Mouse (Mus musculus) monocyte, adult 59 days (primary cell): ENCODE data around the gene Mcu. TPM values are rescaled to one million over a fixed set of nuclear protein-coding genes. Genes with fewer than 3 reads are reported as not detected.

Source experiments
- total RNA-seq, 2 experiments: library from RNA; stranded (reverse); gene quantifications; one replicate each; pipeline ENCODE4 v1.2.4; 2023

Mcu gene
- total RNA-seq: 10 to 100 TPM; 21.7 to 22.5 TPM

DNA sequence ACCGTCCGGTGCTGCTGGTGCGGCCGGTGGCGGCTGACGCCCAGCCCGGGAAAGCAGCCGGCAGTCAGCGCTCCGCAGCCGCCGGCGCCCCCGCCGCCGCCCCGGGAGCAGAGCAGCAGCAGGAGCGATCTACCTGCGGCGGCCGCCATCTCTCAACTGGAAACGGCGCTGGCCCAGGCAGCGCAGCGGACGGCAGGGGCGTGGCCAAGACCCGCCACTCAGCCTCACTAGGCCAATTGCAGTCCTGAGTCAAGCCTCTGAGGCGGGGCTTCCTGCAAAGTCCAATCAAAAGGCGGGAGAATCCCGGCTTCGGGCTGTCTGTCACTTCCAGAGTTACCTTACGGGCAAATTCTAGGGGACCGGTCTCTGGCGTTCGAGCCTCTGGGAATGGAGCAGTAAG, at the start of gene Mcu:
TSS of gene Mcu (minus strand) at position 171 of the 400 bp plus-strand sequence.

DNA sequence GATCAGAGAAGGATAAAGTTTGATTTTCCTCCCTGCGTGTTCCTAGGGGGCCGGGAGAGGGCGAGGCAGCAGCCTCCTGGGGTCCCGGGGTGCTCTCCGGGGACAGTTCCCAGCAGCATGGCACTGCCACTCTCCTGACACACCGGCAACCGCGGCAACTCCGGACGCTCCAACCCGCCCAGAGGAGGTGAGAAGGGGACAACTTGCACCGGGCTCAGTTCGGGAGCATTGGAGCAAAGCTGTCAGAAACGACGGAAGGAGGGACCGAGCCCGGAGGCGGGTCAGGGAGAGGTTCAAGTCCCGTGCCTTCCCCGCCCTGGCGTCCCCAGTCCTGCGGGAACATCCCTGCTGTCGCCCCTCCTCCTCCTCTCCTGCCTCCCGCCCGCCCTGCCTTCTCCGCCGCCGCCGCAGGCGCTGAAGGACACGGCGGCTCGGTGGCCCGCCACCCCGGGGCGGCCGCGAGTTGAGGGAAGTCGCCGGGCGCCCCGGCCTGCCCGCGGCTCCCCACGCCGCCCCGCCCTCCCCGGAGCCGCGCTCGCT, 441 bp downstream of the Mcu start, which contains the start of gene Gm10322:
TSS of gene Gm10322 (plus strand) at position 83 of the 540 bp plus-strand sequence.

DNA sequence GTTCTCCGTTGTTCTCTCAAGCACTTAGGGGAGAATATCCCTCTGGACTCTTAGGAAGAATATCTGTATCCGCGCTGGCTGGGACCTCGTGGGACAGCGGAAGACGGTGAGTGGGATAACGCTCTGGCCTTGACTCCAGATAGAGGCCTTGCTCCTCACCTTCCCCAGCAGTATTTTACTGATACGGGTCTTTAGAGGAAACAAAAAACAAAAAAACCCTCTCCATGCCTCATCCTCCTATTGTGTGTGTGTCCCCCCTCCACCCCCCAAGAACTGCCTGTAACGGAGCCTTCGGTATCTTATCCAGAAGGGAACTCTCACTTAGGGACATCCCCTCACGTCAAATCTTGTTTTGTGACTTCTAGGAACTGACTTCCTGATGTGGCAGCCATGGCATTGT, 174.8 kb downstream of the Mcu start, which contains the start of gene Oit3:
TSS of gene Oit3 (minus strand) at position 44 of the 400 bp plus-strand sequence.

DNA sequence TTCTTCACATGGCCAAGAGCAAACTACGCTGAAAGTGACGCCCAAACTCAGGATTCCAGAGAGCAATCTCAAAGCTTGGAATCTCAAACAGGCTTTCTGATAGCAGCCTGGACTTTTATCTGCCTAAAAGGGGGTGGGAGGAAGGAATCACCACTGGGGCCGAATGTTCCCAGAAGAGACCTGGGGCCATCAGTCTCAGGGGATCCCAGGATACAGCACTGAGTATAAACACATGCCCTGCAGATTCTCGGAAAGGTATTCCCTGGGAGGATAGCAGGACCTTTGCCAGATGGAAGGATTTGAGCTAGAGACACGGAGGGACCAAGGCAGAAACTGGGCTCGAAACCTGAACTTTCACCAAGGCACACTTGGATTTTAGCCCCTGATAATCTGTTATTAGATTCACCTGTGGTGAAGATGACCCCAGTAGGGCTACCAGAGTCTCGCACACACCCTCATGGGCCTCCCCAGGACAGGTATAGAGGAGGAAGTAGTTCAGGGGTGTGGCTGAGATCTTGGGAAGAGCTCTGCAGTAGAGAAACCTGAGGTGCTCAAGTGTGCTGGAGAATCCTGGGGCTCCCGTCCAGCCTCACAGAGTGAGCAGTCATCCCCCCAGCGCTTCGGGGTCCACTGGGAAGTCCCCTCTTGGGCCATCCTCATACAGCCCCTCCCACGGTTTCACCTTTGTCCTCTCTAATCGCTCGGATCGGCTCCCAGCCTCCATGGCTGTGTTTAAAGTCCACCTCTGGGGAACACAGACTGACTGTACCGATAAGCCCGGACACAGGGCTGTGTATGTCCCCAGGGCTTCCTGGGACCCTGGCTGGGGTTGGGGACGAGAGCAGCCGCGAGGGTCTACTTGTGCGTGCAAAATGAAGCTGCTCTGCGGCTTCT, 213.3 kb downstream of the Mcu start, which contains the start of gene Pla2g12b:
TSS of gene Pla2g12b (plus strand) at position 762 of the 894 bp plus-strand sequence.

Other genes with a start within 250 kb of the Mcu start
- 10 to 100 TPM in 1 of 2 experiments, not detected in 1; 14.5 TPM for gene Gm10273, start 221.1 kb downstream of the Mcu start, total RNA-seq
- not detected for gene Pla2g12b, start 213.0 kb downstream of the Mcu start, total RNA-seq
- not detected for gene Oit3, start 174.9 kb downstream of the Mcu start, total RNA-seq
- not detected for gene Gm10322, start 629 bp downstream of the Mcu start, total RNA-seq
- gene Micu1, start 85.8 kb upstream of the Mcu start, total RNA-seq: 10 to 100 TPM; 69.3 to 93.3 TPM